Mouse (Mus musculus) heart, embryonic 15.5 days (tissue): ENCODE measurements at regions not wholly inside any gene's neighbourhood (a gene's known extent, or its start where the extent isn't known, plus 50 kb on each side); places are given as distances from the start of the nearest gene placed in this dataset.

Source experiments
- ATAC-seq: fragments of 200-750 bp; cut with Nextera tagmentation; replicated peaks from 2 replicates; pipeline ENCODE4 v1.8.0; 2017; ENCODE audit warnings: low read depth, moderate TSS enrichment; ENCODE audit not compliant: insufficient number of reproducible peaks, insufficient read depth, low FRiP score
- H3K27ac ChIP-seq: fragments of 300-500 bp; sonication (generic); 2 replicates; pipeline ENCODE4 v1.5.1; 2015; ENCODE audit warnings: mild to moderate bottlenecking, inconsistent platforms
- H3K27me3 ChIP-seq: fragments of 300-500 bp; sonication (generic); 2 replicates; pipeline ENCODE4 v1.6.1; 2015; ENCODE audit warnings: inconsistent platforms
- H3K36me3 ChIP-seq: fragments of 300-500 bp; sonication (generic); 2 replicates; pipeline ENCODE4 v1.6.1; 2015; ENCODE audit warnings: mild to moderate bottlenecking, inconsistent platforms
- H3K4me1 ChIP-seq: fragments of 300-500 bp; sonication (generic); replicated peaks from 2 replicates; pipeline ENCODE4 v1.6.1; 2015; ENCODE audit warnings: inconsistent platforms
- H3K4me2 ChIP-seq: fragments of 300-500 bp; sonication (generic); 2 replicates; pipeline ENCODE4 v1.6.1; 2015; ENCODE audit warnings: inconsistent platforms, mild to moderate bottlenecking, moderate library complexity
- H3K4me3 ChIP-seq: fragments of 300-500 bp; sonication (generic); 2 replicates; pipeline ENCODE4 v1.5.1; 2015; ENCODE audit warnings: mild to moderate bottlenecking, inconsistent platforms
- H3K9ac ChIP-seq: fragments of 300-500 bp; sonication (generic); 2 replicates; pipeline ENCODE4 v1.6.1; 2015; ENCODE audit warnings: mild to moderate bottlenecking, inconsistent platforms
- H3K9me3 ChIP-seq: fragments of 300-500 bp; sonication (generic); replicated peaks from 2 replicates; pipeline ENCODE4 v1.6.1; 2016; ENCODE audit warnings: inconsistent platforms
- WGBS: fragments of 180-500 bp; shearing (Covaris S2); methylation state at CpG from one replicate; pipeline ENCODE4 v1.1.7; 2015; ENCODE audit warnings: mixed read lengths; 5-methylcytosine and 5-hydroxymethylcytosine counted together

DNA sequence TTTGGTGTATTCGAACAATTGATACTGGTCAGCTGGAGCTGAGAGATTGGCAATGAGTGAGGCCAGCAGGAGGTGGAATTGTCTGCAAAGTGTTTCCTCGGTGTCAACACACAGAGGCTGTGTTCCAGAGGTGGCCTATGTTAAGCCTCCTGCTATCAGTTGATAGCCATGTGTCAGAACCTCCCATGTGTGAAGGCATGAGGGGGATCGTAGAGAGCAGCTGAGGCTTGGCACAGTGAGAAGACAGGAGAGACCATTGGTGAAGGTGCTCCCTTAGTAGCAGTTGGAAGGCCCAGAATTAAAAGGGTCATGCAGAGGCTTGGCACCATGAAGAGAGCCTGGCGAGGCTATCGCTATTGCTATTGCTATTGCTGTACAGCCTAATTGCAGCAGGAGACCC, 86.6 kb upstream of the Opcml start:
- 44% methylated on average over 5 of the region's 5 CpGs for WGBS
- Histone ChIP-seq H3K4me3 (no peak overlapping the region), H3K4me1 (peaks cover 6% of the 10 kb centered on the region; the same call in 1 of the 2 replicates), H3K27me3 (no peaks in the 10 kb centered on the region), H3K9ac (no peak overlapping the region), H3K27ac (no peak overlapping the region), H3K36me3 (no peaks in the 10 kb centered on the region), H3K4me2 (no peak overlapping the region), H3K9me3 (no peaks in the 10 kb centered on the region)
- ATAC-seq: peak; percentile 55; the same call in 1 of the 2 replicates

DNA sequence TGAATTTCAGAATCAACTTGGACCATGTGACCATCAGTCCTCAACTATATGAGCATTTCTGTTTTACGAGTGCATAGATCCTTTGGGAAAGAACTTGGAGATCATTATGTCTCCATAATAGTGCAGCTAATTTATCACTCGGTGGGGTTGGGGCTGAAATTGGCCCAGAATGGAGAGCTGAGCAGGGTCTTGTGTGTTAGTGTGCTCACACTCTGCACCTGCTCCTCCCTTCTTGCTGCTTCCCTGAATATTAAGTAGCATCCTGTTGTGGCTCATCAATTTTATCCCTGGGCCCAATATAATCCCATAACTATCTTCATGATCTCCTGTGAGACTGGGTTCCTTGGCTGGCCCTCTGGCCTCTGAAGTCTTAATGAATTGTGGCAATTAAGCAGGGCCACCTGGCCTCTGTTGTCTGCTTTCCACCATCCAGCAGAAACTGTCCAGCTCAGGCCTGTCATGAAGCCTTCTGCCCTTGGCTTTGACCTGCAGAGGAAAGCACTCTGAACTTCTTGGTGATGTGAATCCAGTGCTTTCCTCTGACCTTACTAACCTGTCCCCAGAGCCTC, 66.7 kb upstream of the Opcml start:
- Histone ChIP-seq H3K27me3 (no peaks in the 10 kb centered on the region; the same call in 1 of the 2 replicates), H3K4me2 (no peak overlapping the region), H3K9me3 (no peaks in the 10 kb centered on the region), H3K36me3 (no peaks in the 10 kb centered on the region), H3K27ac (no peak overlapping the region), H3K4me3 (no peak overlapping the region), H3K4me1 (peaks cover 3% of the 10 kb centered on the region), H3K9ac (no peak overlapping the region)
- WGBS: 84% methylated on average over 2 of the region's 2 CpGs
- ATAC-seq: no peak

DNA sequence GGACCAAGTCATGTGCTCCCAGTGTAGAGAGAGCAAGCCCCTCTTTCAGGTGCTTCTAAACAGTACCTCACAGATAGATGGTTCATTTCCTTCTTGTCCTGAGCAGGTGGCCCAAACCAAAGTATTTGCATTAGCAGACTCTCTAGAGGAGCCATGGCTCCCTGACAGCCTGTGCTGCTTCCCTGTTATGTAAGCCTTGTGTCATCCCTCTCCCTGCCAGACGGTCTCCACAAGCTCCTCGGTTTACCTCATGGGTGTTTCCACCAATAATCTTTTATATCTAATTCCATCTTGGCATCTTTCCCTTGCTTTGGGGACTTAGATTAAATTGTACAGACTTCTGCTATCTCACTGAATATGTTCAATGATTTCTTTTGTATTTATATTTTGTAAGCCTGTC, 66.0 kb upstream of the Opcml start:
- H3K27ac ChIP-seq: no peak overlapping the region
- H3K9ac ChIP-seq: no peak overlapping the region
- WGBS: 67% methylated on average over 2 of the region's 2 CpGs
- H3K4me2 ChIP-seq: no peak overlapping the region
- H3K27me3 ChIP-seq: no peaks in the 10 kb centered on the region; the same call in 1 of the 2 replicates
- H3K4me3 ChIP-seq: no peak overlapping the region
- peaks cover 4% of the 10 kb centered on the region for H3K4me1 ChIP-seq
- no peak for ATAC-seq
- no peaks in the 10 kb centered on the region for H3K9me3 ChIP-seq
- no peaks in the 10 kb centered on the region for H3K36me3 ChIP-seq

DNA sequence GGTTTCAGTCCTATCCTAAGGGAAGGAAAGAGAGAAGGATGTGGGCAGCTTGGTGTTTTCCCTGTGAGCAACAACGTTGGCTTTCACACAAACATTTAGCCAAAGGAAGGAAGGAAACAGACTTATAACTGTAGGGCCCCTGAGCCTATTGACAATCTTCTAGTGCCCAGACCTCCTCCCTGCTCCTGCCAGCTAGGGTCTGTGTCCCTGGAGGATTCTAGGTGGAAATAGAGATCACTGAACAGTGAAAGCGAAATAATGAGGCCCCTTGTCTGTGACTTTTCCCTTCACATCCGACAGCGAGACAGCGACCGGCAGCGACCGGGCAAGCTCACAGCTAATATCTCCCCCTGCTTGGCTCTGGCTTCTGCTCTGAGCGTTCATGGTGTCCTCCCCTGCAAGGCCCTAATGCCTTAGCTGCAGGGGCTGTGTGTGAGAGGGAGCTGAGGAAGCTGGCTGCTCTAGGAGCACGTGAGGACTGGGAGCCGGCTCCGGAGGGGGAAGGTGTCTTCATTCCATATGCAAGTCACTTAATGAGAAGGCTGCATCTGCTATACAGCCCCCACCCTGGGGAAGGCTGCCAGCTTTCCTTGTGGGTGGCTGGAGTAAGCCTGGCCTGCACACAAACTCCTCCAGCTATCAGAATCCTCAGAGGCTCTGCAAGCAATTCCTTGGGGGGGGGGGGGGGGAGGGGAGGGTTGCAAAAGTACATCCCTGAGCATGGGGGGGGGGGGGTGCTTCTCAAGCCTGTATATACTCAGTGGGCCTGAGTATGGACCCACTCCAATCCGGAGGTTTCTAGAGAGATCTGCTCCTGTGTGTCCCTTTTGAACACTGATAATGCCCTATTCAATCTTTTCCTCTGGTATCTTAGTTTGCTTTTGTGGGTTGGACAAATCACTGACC, 61.7 kb upstream of the Opcml start:
- no peaks in the 10 kb centered on the region for H3K36me3 ChIP-seq
- peak overlapping the region; percentile 7; the same call in 1 of the 2 replicates for H3K4me3 ChIP-seq
- peaks cover 4% of the 10 kb centered on the region for H3K4me1 ChIP-seq
- 9% methylated on average over 13 of the region's 13 CpGs for WGBS
- peak overlapping the region; percentile 41 for H3K4me2 ChIP-seq
- peak; percentile 58; the same call in 1 of the 2 replicates for ATAC-seq
- no peaks in the 10 kb centered on the region for H3K9me3 ChIP-seq
- no peak overlapping the region for H3K27ac ChIP-seq
- H3K9ac ChIP-seq: no peak overlapping the region
- H3K27me3 ChIP-seq: no peaks in the 10 kb centered on the region; the same call in 1 of the 2 replicates

DNA sequence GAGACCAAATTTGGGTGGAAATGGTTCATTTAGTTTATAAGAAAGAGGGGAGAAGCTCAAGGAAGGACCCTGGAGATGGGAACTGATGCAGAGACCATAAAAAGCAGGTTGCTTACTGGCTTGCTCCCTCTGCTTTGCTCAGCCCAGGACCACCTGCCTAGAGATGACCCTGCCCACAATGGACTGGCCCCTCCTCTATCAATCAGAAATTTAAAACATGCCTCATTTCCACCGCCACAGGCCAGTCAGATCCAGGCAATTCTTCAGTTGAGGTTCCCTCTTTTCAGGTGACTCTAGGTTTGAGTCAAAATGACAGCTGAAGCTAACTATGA, 61.1 kb upstream of the Opcml start:
- H3K36me3 ChIP-seq: no peaks in the 10 kb centered on the region
- no peak overlapping the region for H3K4me2 ChIP-seq
- no peak overlapping the region for H3K9ac ChIP-seq
- no peak for ATAC-seq
- H3K4me3 ChIP-seq: no peak overlapping the region
- H3K9me3 ChIP-seq: no peaks in the 10 kb centered on the region
- H3K27me3 ChIP-seq: no peaks in the 10 kb centered on the region; the same call in 1 of the 2 replicates
- no peak overlapping the region for H3K27ac ChIP-seq
- WGBS: 52% methylated on average over 1 of the region's 1 CpGs
- peaks cover 4% of the 10 kb centered on the region for H3K4me1 ChIP-seq

DNA sequence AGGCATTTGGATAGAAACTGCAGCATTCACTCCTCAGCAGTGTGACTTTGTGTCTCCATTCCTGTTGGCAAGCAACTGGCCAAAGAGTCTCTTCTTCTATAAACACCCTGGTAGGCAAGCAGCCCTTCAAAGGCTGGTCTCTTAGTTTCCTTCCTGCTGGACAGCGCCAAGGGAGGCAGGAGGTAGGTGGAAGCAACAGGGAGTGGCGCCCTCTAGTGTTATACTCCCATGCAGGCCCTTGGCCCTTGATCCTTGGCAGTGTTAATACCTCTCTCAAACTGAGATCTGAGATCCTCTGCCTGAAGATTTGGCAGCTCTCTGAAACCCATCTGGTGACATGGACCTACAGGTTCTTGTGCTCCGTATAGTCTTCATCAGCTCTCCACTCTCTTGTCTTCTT, 51.3 kb upstream of the Opcml start:
- Histone ChIP-seq H3K27me3 (no peaks in the 10 kb centered on the region), H3K4me2 (no peak overlapping the region), H3K36me3 (no peaks in the 10 kb centered on the region), H3K9me3 (no peaks in the 10 kb centered on the region), H3K27ac (no peak overlapping the region), H3K4me1 (no peaks in the 10 kb centered on the region), H3K9ac (no peak overlapping the region), H3K4me3 (no peak overlapping the region)
- WGBS: 24% methylated on average over 3 of the region's 3 CpGs
- no peak for ATAC-seq
